Mouse (Mus musculus) kidney, postnatal 0 days (tissue): Measurements from ENCODE around the gene Rab19. TPM values are rescaled to one million over a fixed set of nuclear protein-coding genes. Genes with fewer than 3 reads are reported as not detected.
"Not testable (repeated sequence)": the region's sequence is repeated elsewhere in the genome, so short reads cannot be mapped to it uniquely, and the experiment has no call there.

Experiments
- ATAC-seq: fragments of 200-750 bp; cut with Nextera tagmentation; replicated peaks from 2 replicates; pipeline ENCODE4 v1.8.0; 2017; ENCODE audit warnings: low read depth, moderate number of reproducible peaks, moderate TSS enrichment, moderate library complexity; ENCODE audit not compliant: low FRiP score
- DNase-seq: peaks from one replicate; pipeline ENCODE4 v3.0.0-alpha.2; 2016; ENCODE audit warnings: low spot score
- H3K27ac ChIP-seq: fragments of 300-500 bp; sonication (generic); 2 replicates; pipeline ENCODE4 v1.5.1; 2014; ENCODE audit warnings: mild to moderate bottlenecking
- H3K27me3 ChIP-seq: fragments of 300-500 bp; sonication (generic); 2 replicates; pipeline ENCODE4 v1.6.1; 2014; ENCODE audit warnings: low read length, mixed read lengths; ENCODE audit not compliant: insufficient read depth
- H3K36me3 ChIP-seq: fragments of 300-500 bp; sonication (generic); 2 replicates; pipeline ENCODE4 v1.6.1; 2014; ENCODE audit warnings: low read length, mixed read lengths; ENCODE audit not compliant: insufficient read depth
- H3K4me1 ChIP-seq: fragments of 300-500 bp; sonication (generic); replicated peaks from 2 replicates; pipeline ENCODE4 v1.6.1; 2014; ENCODE audit warnings: antibody characterized with exemption, low read length, mixed read lengths; ENCODE audit not compliant: insufficient read depth
- H3K4me2 ChIP-seq: fragments of 300-500 bp; sonication (generic); 2 replicates; pipeline ENCODE4 v1.6.1; 2014; ENCODE audit warnings: mild to moderate bottlenecking, low read length, moderate library complexity, mixed read lengths
- H3K4me3 ChIP-seq: fragments of 300-500 bp; sonication (generic); replicated peaks from 2 replicates; pipeline ENCODE4 v1.5.1; 2014; ENCODE audit warnings: low read depth, low read length
- H3K9ac ChIP-seq: fragments of 300-500 bp; sonication (generic); 2 replicates; pipeline ENCODE4 v1.6.1; 2014; ENCODE audit warnings: low read depth, low read length
- H3K9me3 ChIP-seq: fragments of 300-500 bp; sonication (generic); replicated peaks from 2 replicates; pipeline ENCODE4 v1.6.1; 2016; ENCODE audit warnings: low read length, inconsistent platforms, mixed read lengths
- CTCF ChIP-seq: IDR thresholded peaks from 2 replicates; pipeline ENCODE4 v1.5.1; 2016; ENCODE audit warnings: antibody characterized with exemption, low read depth, mild to moderate bottlenecking, moderate library complexity
- WGBS: fragments of 180-500 bp; shearing (Covaris S2); extraction: QIAGEN DNeasy Blood & Tissue Kit; methylation state at CpG from one replicate; pipeline ENCODE4 v1.1.7; 2014; 5-methylcytosine and 5-hydroxymethylcytosine counted together
- polyA plus RNA-seq: library from polyadenylated mRNA; unstranded; fragments of >200 nt; fragmentation: Nextera tagmentation; extraction: Ambion mirVana; gene quantifications from 2 replicates; pipeline ENCODE4 v1.2.1, GENCODE M21; 2015

The Rab19 gene
- polyA plus RNA-seq, 1 experiment from 2014 or later: 4.2 TPM

GRCm38 (mm10) chr6:39434111-39434885 lies 53.3 kb downstream of the Rab19 start:
- TF ChIP-seq CTCF: no peak
- no peak overlapping the region for H3K27ac ChIP-seq
- no peaks in the 10 kb centered on the region for H3K9me3 ChIP-seq
- H3K4me2 ChIP-seq: no peak overlapping the region
- ATAC-seq: no peak
- H3K4me1 ChIP-seq: no peaks in the 10 kb centered on the region
- no peaks in the 10 kb centered on the region for H3K27me3 ChIP-seq
- H3K4me3 ChIP-seq: no peak overlapping the region
- no peak overlapping the region for H3K9ac ChIP-seq
- no peak for DNase-seq
- WGBS: 82% methylated on average over 2 of the region's 2 CpGs
- H3K36me3 ChIP-seq: no peaks in the 10 kb centered on the region

- Histone ChIP-seq H3K27ac (no peak overlapping the region), H3K36me3 (no peaks in the 10 kb centered on the region), H3K4me1 (no peaks in the 10 kb centered on the region), H3K27me3 (no peaks in the 10 kb centered on the region), H3K9me3 (no peaks in the 10 kb centered on the region), H3K4me3 (no peak overlapping the region), H3K4me2 (no peak overlapping the region), H3K9ac (no peak overlapping the region)
- ATAC-seq (no peak), DNase-seq (no peak)
- WGBS: 54% methylated on average over 2 of the region's 2 CpGs
- TF ChIP-seq CTCF: no peak
These were observed 54.0 kb downstream of the Rab19 start for GRCm38 (mm10) chr6:39434886-39435492.

GRCm38 (mm10) chr6:39435875-39436274 lies 54.9 kb downstream of the Rab19 start:
- Histone ChIP-seq H3K27ac (no peak overlapping the region), H3K9me3 (no peaks in the 10 kb centered on the region), H3K4me2 (no peak overlapping the region), H3K4me1 (no peaks in the 10 kb centered on the region), H3K36me3 (no peaks in the 10 kb centered on the region), H3K9ac (no peak overlapping the region), H3K27me3 (no peaks in the 10 kb centered on the region), H3K4me3 (no peak overlapping the region)
- WGBS: 85% methylated on average over 5 of the region's 5 CpGs
- ATAC-seq (no peak), DNase-seq (no peak)
- TF ChIP-seq CTCF: no peak

GRCm38 (mm10) chr6:39437519-39437918 lies 56.5 kb downstream of the Rab19 start:
- not testable (repeated sequence) for H3K4me3 ChIP-seq, H3K9ac ChIP-seq, ATAC-seq, H3K9me3 ChIP-seq, H3K36me3 ChIP-seq, H3K4me2 ChIP-seq, H3K27me3 ChIP-seq, DNase-seq, H3K27ac ChIP-seq, H3K4me1 ChIP-seq
- 90% methylated on average over 6 of the region's 6 CpGs for WGBS

Other genes with a start within 250 kb of the Rab19 start
- gene Kdm7a, start 174.4 kb upstream of the Rab19 start, polyA plus RNA-seq: 3.9 and 4.3 TPM in 2 replicates
- 46.8 and 57.3 TPM in 2 replicates for gene Slc37a3, start 3.5 kb upstream of the Rab19 start, polyA plus RNA-seq
- gene Mkrn1, start 39.3 kb downstream of the Rab19 start, polyA plus RNA-seq: 62.7 and 66.8 TPM in 2 replicates
- 12.8 and 13.3 TPM in 2 replicates for gene Dennd2a, start 176.7 kb downstream of the Rab19 start, polyA plus RNA-seq
- gene Adck2, start 192.7 kb downstream of the Rab19 start, polyA plus RNA-seq: 25.8 and 33.1 TPM in 2 replicates
- gene Gm42420, start 204.6 kb downstream of the Rab19 start, polyA plus RNA-seq: 0.97 TPM in 1 of 2 replicates, not detected in the other
- 518 and 575 TPM in 2 replicates for gene Ndufb2, start 211.4 kb downstream of the Rab19 start, polyA plus RNA-seq